Mouse (Mus musculus) monocyte, adult 2 months (primary cell): ENCODE results near the gene Gfod1.

ENCODE experiments used
- DNase-seq, 2 experiments: peaks; one replicate each; pipeline ENCODE4 v3.0.0; 2022; ENCODE audit warnings: low spot score in 2 of 2, low read depth in 1 of 2

Gfod1 gene

DNA sequence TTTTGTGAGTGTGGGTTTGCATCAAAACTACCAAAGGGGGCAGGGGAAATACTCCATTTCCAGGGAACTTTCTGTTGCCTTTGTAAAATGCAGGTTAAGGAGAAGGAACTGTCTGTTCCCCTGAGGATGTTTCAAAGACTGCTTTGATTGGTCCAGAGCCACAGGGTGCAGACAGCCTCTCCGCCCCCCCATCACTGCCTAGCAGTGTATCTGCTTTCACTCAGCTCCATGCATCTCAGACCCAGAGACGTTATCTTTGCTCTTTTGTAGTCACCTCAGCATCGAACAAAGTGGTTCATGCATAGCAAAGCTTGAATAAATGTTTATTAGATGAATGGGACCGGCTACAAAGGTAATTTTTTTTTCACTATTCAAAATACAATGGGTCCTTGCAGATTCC lies 38.9 kb downstream of the Gfod1 start:
- no peak for DNase-seq

GRCm38 (mm10) chr13:43263646-43264045 lies 40.3 kb downstream of the Gfod1 start:
- no peak for DNase-seq

- no peak for DNase-seq
Observed at GRCm38 (mm10) chr13:43262114-43262739, 41.7 kb downstream of the Gfod1 start.

- DNase-seq: peak in 1 of 2 experiments; percentile 30
Observed at GRCm38 (mm10) chr13:43261287-43261686, 42.7 kb downstream of the Gfod1 start.

DNA sequence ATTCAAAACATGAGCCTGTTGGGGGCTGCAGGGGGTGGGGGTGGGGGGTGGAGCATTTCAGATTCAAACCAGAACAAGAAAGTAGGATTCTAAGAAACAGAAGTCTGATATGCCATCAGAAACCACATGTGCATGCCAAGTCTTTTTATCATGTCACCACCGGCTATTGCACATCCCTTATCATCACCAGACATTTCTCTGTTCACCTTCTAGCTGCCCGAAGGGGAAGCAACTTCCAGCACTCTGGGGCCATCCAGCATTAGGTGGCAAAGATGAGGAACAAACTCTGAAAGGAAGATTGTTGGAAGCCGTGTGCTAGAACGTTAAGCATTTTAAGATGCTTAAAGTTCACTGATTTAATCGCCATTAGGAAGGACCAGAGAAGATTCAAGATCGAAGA lies 43.2 kb downstream of the Gfod1 start:
- DNase-seq: no peak

DNA sequence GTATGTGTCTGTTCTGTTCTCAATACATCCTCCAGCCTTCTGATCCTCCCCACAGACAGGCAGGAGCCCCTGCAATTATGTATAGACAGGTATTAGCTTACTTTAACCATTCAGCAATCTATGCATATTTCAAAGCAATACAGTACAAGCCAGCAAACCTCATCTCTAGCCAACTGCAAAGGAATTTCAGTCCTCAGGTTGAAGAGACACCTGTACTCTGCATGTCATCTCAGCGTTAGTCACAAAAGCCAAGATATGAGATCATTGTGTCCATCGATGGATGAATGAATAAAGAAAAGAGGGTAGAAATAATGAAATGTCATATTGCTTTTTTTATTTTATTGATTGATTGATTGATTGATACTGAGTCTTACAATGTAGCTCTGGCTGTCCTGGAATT lies 47.5 kb downstream of the Gfod1 start:
- DNase-seq: no peak

DNA sequence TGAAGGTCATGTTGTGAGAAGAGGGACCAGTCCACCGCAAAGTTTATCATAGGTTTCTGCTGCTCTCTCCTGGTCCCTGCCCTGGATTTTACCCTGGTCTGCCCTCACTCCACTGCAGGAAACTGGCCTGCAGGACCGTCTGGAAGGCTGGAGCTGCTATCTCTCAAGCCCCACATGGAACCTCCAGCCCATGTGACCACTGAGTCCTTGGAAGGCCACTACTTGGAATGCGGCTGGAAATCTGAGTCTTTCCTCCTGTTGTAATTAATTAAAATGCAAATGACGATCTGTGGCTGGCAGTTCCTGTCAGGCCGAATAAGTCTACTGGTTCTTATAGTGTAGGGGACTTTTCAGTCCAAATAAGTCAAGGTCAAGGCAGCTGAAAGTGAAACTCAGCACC lies 50.4 kb downstream of the Gfod1 start:
- no peak for DNase-seq

- DNase-seq: no peak
Observed at GRCm38 (mm10) chr13:43252105-43252790, 51.7 kb downstream of the Gfod1 start.

DNA sequence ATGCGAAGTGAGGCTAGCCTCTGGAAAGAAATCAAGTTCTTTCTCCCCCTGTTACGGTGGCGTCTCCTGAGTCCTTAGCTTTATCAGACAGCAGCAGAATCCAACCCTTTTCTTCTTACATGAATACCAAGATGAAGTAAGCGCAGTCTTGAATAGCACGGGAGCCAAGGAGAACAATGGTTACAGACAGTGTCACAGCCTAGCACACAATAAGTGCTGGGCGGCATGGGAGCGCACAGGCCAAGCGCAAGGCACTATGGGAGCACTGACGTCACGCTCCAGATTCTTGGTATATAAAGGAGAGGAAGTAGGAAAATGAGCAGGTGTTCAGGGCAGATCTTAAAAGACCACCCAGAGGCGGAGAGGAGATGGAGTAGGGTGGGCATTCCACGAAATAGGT lies 52.6 kb downstream of the Gfod1 start:
- DNase-seq: no peak

DNA sequence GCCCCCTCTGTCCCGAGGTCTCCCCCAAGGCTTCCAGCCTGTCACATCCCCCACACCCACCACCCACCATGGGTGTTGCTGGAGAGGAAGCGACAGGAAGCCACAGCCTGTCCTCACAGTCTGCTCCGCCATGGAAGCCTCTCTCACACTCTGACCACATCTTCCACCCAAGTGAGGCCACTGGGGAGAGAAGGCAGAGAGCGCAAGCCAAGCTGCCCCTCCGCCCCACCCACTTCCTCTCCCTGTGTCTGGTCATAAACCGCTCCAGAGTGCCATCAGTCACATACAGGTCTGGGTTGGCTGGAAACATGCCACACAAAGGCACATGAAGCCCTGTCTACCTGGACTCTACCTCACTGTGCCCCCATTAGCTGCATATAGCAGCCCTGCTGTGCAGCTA lies 53.3 kb downstream of the Gfod1 start:
- peak; percentile 70 to 79 for DNase-seq

- no peak for DNase-seq
Observed at GRCm38 (mm10) chr13:43250106-43250505, 53.9 kb downstream of the Gfod1 start.

GRCm38 (mm10) chr13:43248381-43248780 lies 55.6 kb downstream of the Gfod1 start:
- DNase-seq: no peak

DNA sequence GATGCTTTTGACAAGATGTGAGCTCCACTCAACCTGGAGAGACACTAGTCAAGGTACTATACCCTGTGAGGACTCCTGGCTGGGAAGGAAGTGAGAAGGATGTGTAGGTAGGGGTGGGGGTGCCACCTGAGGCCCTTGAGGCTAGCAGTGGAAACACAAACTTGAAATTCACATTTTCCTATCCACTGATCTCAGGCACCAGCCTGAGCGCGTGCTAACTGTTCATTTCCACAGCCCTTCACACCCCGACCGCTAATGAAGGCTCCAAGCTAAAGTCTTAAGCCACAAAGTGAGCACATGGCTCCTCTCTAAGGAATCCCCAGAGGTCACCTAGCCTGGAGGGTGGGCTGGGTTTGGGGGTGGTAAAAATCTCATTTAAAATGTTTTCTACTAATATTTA lies 57.1 kb downstream of the Gfod1 start:
- DNase-seq: no peak

GRCm38 (mm10) chr13:43243793-43244192 lies 60.2 kb downstream of the Gfod1 start:
- DNase-seq: no peak

DNA sequence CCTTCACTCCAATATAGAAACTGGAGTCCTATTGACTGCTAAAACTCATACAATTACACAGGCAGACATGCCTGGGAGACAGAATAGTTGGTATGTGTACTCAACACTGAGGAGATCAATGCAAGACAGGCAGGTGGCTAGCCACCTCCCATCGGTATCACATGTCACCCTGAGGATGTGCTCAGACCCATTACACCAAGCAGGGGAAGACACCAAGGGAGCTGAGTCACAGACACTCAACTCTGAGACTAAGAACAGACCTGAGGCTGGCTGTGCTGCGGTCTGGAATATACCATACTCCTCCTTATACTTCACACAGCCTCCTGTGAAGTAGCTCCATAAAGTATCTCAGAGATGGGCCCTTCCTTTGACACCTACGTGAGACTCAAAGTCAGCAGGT lies 60.7 kb downstream of the Gfod1 start:
- DNase-seq: no peak

DNA sequence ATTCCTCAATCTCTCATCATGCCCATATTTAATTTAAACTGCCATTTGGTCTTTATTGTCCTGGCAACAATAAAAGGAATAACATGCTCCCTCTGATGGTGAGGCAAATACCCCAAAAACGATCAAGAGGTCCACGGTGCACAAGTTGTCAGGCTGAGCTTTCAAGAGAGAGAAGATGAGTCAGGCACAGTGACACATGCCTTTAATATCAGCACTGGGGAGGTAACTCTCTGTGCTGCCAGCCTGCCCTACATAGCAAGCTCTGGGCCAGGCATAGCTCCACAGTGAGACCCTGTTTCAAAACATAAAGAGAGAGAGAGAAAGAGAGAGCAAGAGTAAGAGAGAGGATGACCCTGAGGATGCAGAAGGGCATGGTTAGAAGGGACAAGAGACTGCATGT lies 62.2 kb downstream of the Gfod1 start:
- DNase-seq: no peak

- DNase-seq: no peak
Observed at GRCm38 (mm10) chr13:43241069-43241468, 62.9 kb downstream of the Gfod1 start.

DNA sequence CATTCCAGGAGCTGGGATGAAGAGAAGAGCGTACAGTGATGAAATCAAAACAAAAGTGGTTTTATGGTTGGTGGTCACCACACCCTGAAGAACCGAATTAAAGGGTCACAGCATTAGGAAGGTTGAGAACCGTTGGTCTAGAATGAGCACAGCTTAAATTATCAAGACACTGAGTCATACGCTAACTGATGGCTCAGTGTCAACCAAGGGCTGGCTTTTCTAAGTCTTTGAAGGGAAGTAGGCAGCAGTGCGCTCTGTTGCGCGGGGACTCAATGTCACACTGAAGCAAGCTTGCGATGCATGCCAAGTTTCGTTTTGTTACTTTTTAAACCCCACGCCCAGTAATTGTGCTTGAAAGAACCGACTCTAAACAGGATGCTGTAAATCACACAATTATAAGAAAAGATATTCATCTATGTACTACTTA lies 64.2 kb downstream of the Gfod1 start:
- no peak for DNase-seq

- DNase-seq: no peak
Observed at GRCm38 (mm10) chr13:43236630-43237029, 67.3 kb downstream of the Gfod1 start.

- DNase-seq: no peak
Observed at GRCm38 (mm10) chr13:43235982-43236381, 68.0 kb downstream of the Gfod1 start.

- no peak for DNase-seq
Observed at GRCm38 (mm10) chr13:43235586-43235910, 68.4 kb downstream of the Gfod1 start.

DNA sequence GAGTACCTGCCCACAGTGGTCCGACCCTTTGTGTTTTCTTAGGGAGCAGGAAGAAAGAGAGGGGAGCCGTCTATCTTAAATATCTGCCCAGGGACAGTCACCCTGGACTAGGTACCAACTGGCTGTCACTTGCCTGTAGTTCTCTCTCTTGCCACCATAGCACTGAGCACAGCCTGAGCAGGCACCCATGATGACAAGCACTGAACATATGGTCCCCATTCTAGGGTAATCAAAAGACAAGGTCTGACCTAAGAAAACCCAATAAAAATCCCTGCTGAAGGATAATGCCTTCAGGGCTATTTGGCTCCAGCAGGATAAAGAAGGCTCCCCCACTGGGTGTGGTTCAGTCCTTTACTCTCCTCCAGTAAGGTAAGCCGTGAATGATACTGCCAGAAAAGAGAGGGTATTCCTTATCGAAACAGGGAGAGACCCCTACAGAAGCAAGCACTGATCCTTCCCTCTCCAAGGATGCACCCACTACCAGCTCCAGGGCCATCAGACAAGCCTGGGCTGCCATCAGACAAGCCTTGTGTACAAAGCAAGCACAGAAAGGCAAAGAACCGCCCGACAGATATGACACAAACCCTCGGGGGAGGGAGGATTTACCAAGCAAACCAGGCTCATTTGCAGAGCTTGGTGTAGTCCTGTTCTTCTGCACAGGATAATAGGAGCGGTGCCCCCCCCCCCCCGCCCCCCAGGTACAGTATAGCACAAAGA lies 68.9 kb downstream of the Gfod1 start:
- no peak for DNase-seq

GRCm38 (mm10) chr13:43233331-43233730 lies 70.6 kb downstream of the Gfod1 start:
- DNase-seq: no peak
